Mouse (Mus musculus): ENCODE data around the gene Cdk11b. TPM values are rescaled to one million over a fixed set of nuclear protein-coding genes. Genes with fewer than 3 reads are reported as not detected.

Cdk11b gene
- polyA plus RNA-seq (2012; fragmentation: generic; extraction: Trizol), result 10 to 100 TPM; 15.6 to 33.6 TPM

DNA sequence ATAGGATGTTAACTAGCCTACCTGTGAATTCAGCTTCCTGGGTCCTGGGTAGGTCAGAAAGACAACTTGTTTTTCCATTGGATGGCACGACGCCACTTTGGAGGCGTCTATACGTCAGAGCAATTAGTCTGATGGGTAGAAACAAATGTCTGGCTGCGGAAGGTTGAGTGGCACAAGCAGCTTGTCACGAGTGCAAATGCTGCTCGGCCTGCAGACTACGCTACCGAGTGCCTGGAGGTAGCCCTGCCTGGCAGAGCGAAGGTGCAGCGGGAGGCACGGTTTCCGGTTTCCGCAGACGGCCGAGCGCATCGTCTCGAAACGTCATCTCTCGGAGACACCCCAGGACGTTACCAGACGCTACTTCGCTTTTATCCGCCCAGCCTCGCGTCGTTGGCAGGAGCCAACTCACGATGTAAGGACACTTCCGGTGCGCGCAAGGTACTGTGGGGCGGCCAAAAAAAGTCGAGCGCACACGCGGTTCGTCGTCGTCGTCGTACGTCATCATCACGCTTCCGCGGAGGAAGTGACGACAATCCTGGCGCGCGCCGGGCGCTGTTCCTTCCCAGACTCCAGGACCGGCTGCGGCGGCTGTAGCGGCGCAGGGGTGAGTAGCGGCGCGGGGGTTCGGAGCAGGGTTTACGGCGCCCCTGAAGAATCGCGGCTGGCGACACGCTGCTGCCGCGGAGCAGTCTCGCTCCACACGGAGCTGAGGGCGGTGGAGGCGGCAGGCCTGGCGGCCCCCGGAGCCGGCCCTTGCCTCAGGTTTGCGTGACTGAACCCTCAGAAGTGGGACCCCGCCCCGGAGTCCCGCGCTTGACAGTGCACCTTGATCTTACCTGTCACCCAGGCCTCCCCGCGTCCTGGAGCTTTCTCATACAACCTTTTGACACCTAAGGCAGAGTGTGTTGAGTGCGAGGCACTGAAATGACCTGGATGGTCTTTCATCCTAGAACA is at the start of gene Cdk11b:
Cdk11b (plus strand) TSS at position 517 of the 954 bp plus-strand sequence.

DNA sequence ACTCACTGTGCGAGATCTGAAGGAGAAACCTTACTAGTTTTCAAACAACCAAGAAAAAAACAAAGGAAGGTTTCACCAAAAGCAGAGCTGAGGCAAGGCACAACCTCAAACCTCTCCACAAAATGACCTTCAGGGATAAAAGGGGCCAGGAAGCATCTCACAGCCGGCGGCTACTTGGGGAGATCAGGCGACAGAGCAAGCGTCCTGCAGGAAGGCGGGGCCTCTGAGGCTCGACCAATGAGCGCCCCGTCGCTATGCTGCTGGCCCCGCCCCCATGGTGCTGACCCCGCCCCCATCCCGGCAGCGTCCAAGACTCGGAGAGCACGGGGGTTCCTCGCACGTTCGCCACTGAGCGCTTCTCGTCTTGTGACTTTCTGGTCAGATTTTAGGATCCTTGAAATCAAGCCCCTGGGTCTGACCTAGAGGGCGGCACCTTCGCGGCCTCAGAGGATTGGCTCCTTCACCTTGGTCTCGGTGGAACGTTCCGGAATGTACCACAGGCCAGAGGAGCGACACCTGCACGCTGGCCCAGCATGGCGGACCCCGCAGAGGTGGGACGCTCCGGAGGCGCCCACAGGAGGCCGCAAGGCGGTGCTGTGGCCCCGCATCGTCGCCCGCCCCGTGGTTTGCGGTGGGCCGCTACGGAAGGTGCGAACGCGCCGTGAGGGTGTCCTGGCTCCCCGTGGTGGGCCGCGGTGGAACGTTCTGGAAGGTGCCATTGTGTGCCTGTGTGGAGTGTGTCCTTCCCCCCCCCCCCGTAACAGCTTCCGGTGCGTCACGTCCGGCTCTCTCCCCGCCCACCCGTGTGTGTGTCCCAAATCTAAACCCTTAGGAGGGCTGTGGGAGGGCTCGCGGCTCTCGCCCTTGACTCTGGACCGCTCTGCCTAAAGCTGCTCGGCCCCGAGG is 23.3 kb upstream of the Cdk11b start, which contains the start of gene Slc35e2:
Slc35e2 (plus strand) TSS at position 326 of the 906 bp plus-strand sequence.

DNA sequence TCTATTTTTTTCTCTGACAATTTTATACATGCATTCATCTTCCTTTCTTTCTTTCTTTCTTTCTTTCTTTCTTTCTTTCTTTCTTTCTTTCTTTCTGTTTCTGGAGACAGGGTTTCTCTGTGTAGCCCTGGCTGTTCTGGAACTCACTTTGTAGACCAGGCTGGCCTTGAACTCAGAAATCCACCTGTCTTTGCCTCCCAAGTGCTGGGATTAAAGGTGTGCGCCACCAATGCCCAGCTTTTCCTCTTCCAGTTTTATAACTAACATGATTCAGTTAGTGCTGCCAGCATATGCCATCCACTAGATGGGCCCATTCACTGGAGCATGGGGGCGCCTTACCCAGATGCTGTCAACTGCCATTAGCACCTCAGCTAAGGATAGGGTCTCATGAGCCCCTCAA is 20.7 kb downstream of the Cdk11b start, which contains the start of gene Gm10563:
Gm10563 (minus strand) TSS at position 101 of the 400 bp plus-strand sequence.

DNA sequence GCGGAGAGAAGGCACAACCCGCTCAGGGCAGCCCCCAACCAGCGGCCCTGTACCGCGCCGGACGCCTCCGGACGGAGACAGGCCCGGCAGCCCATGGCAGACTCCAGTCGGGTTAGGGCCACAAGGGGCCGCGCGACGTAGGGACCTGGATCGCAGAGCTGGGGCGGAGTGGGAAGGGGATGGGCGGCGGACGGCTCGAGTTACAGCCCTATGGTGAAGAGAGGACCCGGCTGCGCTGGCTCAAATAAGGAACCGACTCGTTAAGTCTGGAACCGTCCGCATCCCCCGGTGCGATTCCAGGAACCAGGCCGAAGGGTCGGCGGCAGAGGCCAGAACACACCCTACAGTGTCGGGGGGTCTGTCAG is 28.4 kb downstream of the Cdk11b start, which contains the start of gene Mmp23:
Mmp23 (minus strand) TSS at position 299 of the 365 bp plus-strand sequence.

DNA sequence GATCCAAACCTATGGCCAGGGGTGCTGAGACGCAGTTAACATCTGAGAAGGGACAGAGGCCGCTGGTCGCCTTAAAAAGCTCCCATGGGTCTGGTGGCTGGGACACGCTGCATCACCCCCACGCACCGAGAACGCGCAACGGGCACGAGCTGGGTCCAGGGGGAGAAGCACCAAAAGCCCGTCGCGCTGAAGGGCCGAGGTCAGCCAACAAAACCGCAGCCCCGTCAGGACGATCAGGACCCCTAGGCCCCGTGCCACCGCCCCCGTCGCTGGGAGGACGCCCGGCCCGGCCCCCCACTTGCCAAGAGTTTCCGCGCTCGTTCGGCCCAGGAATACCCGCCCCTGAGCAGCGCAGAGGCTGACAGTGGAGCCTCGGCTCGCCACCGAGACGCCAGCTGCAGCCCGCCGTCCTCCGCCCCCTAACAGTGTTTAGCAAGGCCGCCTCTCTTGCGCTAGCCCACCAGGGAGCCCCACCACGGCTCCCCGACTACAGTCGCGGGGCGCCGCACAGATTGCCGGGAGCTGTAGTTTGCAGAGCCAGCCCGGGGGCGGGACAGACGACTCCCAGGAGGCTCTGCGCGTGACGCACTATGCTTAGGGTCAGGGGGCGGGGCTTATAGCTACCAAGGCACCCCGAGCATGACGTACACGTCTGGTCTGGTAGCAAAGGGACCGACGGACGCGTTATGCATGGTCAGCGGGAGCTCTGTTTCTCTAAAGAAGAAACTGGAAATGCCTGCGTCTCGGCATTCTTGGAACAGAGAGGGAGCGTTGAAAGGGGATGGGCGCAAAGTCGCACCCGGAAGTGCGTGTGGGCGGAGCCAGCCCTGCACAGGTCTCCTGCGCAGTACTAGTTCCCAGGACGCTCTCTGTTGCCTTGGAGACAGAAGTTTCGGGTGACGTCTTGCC is 44.3 kb downstream of the Cdk11b start, which contains the start of gene Mib2:
Mib2 (minus strand) TSS at position 510 of the 909 bp plus-strand sequence.

DNA sequence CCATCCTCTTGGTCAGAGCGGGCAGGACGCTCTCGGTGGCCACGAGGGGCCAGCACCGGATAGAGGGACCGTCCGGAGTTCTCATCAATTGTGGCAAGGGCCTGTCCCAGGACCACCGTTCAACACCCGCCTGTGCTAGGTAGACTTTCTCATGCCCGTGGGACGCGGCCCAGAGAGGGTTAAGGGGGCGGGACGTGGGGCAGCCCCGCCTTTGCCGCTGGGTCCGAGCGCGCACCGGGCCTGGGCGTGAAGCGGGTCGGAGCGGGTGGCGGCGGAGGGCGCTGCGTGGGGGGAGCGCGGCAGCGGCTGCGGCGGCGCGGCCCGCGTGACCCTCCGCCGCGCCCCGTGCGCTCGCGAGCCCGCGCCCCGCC is 69.4 kb downstream of the Cdk11b start, which contains the start of gene Fndc10:
Fndc10 (plus strand) TSS at position 232 of the 371 bp plus-strand sequence.

Other genes starting within 250 kb of the Cdk11b start
- not detected for gene Gabrd, start 226.7 kb upstream of the Cdk11b start, polyA plus RNA-seq (2012; fragmentation: generic; extraction: Trizol)
- gene Cfap74, start 215.7 kb upstream of the Cdk11b start, polyA plus RNA-seq (2012; fragmentation: generic; extraction: Trizol), result 1 to 10 TPM in 1 of 2 experiments, under 1 TPM in 1; 0.70 to 1.7 TPM
- gene Tmem52, start 155.7 kb upstream of the Cdk11b start, polyA plus RNA-seq (2012; fragmentation: generic; extraction: Trizol), result under 1 TPM in 1 of 2 experiments, not detected in 1; 0.09 TPM
- 100 to 1,000 TPM; 154 to 245 TPM for gene Gnb1, start 133.5 kb upstream of the Cdk11b start, polyA plus RNA-seq (2012; fragmentation: generic; extraction: Trizol)
- gene Nadk, start 62.5 kb upstream of the Cdk11b start, polyA plus RNA-seq (2012; fragmentation: generic; extraction: Trizol), result 10 to 100 TPM; 53.5 to 67.2 TPM
- gene Slc35e2, start 23.4 kb upstream of the Cdk11b start, polyA plus RNA-seq (2012; fragmentation: generic; extraction: Trizol), result 1 to 10 TPM; 1.0 to 3.9 TPM
- gene Gm10563, start 20.6 kb downstream of the Cdk11b start, polyA plus RNA-seq (2012; fragmentation: generic; extraction: Trizol), result not detected
- gene Mmp23, start 28.5 kb downstream of the Cdk11b start, polyA plus RNA-seq (2012; fragmentation: generic; extraction: Trizol), result 1 to 10 TPM in 1 of 2 experiments, under 1 TPM in 1; 0.05 to 1.8 TPM
- gene Mib2, start 44.3 kb downstream of the Cdk11b start, polyA plus RNA-seq (2012; fragmentation: generic; extraction: Trizol), result 10 to 100 TPM in 1 of 2 experiments, 1 to 10 TPM in 1; 8.5 to 42.3 TPM
- gene Fndc10, start 69.5 kb downstream of the Cdk11b start, polyA plus RNA-seq (2012; fragmentation: generic; extraction: Trizol), result 10 to 100 TPM; 12.0 to 17.9 TPM
- 10 to 100 TPM; 45.5 to 49.1 TPM for gene Ssu72, start 79.9 kb downstream of the Cdk11b start, polyA plus RNA-seq (2012; fragmentation: generic; extraction: Trizol)
- 1 to 10 TPM in 1 of 2 experiments, under 1 TPM in 1; 0.80 to 4.2 TPM for gene Tmem240, start 109.9 kb downstream of the Cdk11b start, polyA plus RNA-seq (2012; fragmentation: generic; extraction: Trizol)
- 10 to 100 TPM; 24.7 to 55.2 TPM for gene Atad3a, start 136.2 kb downstream of the Cdk11b start, polyA plus RNA-seq (2012; fragmentation: generic; extraction: Trizol)
- under 1 TPM; 0.07 to 0.22 TPM for gene Vwa1, start 149.8 kb downstream of the Cdk11b start, polyA plus RNA-seq (2012; fragmentation: generic; extraction: Trizol)
- under 1 TPM; 0.02 to 0.22 TPM for gene Tmem88b, start 161.0 kb downstream of the Cdk11b start, polyA plus RNA-seq (2012; fragmentation: generic; extraction: Trizol)
- gene Ankrd65, start 165.6 kb downstream of the Cdk11b start, polyA plus RNA-seq (2012; fragmentation: generic; extraction: Trizol), result under 1 TPM in 1 of 2 experiments, not detected in 1; 0.11 TPM
- 100 to 1,000 TPM in 1 of 2 experiments, 10 to 100 TPM in 1; 99.5 to 291 TPM for gene Mrpl20, start 178.0 kb downstream of the Cdk11b start, polyA plus RNA-seq (2012; fragmentation: generic; extraction: Trizol)
- 10 to 100 TPM in 1 of 2 experiments, 1 to 10 TPM in 1; 2.5 to 27.9 TPM for gene Ccnl2, start 187.6 kb downstream of the Cdk11b start, polyA plus RNA-seq (2012; fragmentation: generic; extraction: Trizol)
- 100 to 1,000 TPM; 146 to 151 TPM for gene Aurkaip1, start 206.4 kb downstream of the Cdk11b start, polyA plus RNA-seq (2012; fragmentation: generic; extraction: Trizol)
- gene Mxra8, start 214.8 kb downstream of the Cdk11b start, polyA plus RNA-seq (2012; fragmentation: generic; extraction: Trizol), result 100 to 1,000 TPM in 1 of 2 experiments, 10 to 100 TPM in 1; 26.1 to 264 TPM
- gene Dvl1, start 222.5 kb downstream of the Cdk11b start, polyA plus RNA-seq (2012; fragmentation: generic; extraction: Trizol), result 10 to 100 TPM; 14.7 to 39.5 TPM
- under 1 TPM; 0.04 to 0.32 TPM for gene Tas1r3, start 238.5 kb downstream of the Cdk11b start, polyA plus RNA-seq (2012; fragmentation: generic; extraction: Trizol)
- 10 to 100 TPM; 10.4 to 13.3 TPM for gene Cptp, start 244.6 kb downstream of the Cdk11b start, polyA plus RNA-seq (2012; fragmentation: generic; extraction: Trizol)
- gene Ints11, start 244.7 kb downstream of the Cdk11b start, polyA plus RNA-seq (2012; fragmentation: generic; extraction: Trizol), result 10 to 100 TPM; 35.5 to 51.4 TPM

Measured in C3H10T1/2 (cell line).